Mouse (Mus musculus): ENCODE measurements around the gene Clec10a.

GRCm38 (mm10) chr11:70210681-70211080 is 54.7 kb downstream of the Clec10a start:
- TF ChIP-seq CTCF (IDR thresholded peaks at IDR 0.05; ENCODE audit: low read depth) (no peak), EP300 (IDR thresholded peaks at IDR 0.05; ENCODE audit: low read depth) (no peak)

Data from liver, embryonic 14.5 days (tissue).